Mouse (Mus musculus): ENCODE measurements around the gene Anapc13. TPM values are rescaled to one million over a fixed set of nuclear protein-coding genes. Genes with fewer than 3 reads are reported as not detected.

Anapc13 gene
- polyA plus RNA-seq, 1 experiment from 2014 or later = 182 TPM

DNA sequence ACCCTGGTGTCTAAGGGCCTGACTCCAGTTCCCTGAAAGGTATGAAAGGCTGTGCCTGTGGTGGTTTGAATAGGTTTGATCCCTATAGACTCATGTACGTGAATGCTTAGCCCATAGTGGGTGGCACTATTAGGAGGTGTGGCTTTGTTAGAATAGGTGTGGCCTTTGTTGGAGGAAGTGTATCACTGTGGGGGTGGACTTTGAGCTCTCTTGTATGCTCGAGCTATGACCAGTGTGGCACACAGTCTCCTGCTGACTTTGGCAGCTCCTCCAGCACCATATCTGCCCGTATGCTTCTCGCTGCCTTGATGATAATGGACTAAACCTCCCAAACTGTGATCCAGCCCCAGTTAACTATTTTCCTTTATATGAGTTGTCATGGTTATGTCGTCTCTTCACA is 49.8 kb downstream of the Anapc13 start:
- H3K4me1 ChIP-seq (replicated peaks; ENCODE audit: control insufficient read depth, insufficient read depth, low read length) = no peaks in the 10 kb centered on the region
- 56% methylated on average over 5 of the region's 5 CpGs for WGBS
- H3K9me3 ChIP-seq (ENCODE audit: control insufficient read depth) = no peaks in the 10 kb centered on the region
- H3K4me2 ChIP-seq (replicated peaks; ENCODE audit: low read depth) = no peak overlapping the region
- TF ChIP-seq CTCF (IDR thresholded peaks at IDR 0.05; ENCODE audit: low read depth) = no peak
- H3K27me3 ChIP-seq (replicated peaks; ENCODE audit: control insufficient read depth, insufficient read depth, low read length) = no peaks in the 10 kb centered on the region
- H3K36me3 ChIP-seq (ENCODE audit: control insufficient read depth, insufficient read depth) = no peaks in the 10 kb centered on the region
- no peak overlapping the region for H3K9ac ChIP-seq (ENCODE audit: low read depth, low read length)
- no peak overlapping the region for H3K27ac ChIP-seq (ENCODE audit: low read depth, low read length)
- ATAC-seq = peak; percentile 73
- no peak overlapping the region for H3K4me3 ChIP-seq (ENCODE audit: low read depth, low read length)

- Histone ChIP-seq H3K9me3 (ENCODE audit: control insufficient read depth) (no peaks in the 10 kb centered on the region), H3K27ac (ENCODE audit: low read depth, low read length) (no peak overlapping the region), H3K9ac (ENCODE audit: low read depth, low read length) (no peak overlapping the region), H3K4me1 (replicated peaks; ENCODE audit: control insufficient read depth, insufficient read depth, low read length) (0 out of 2 replicates have a peak, but pooled peaks cover 4% of the 10 kb centered on the region), H3K4me2 (replicated peaks; ENCODE audit: low read depth) (no peak overlapping the region), H3K27me3 (replicated peaks; ENCODE audit: control insufficient read depth, insufficient read depth, low read length) (no peaks in the 10 kb centered on the region), H3K4me3 (ENCODE audit: low read depth, low read length) (no peak overlapping the region), H3K36me3 (ENCODE audit: control insufficient read depth, insufficient read depth) (no peaks in the 10 kb centered on the region)
- no peak for ATAC-seq
- 30% methylated on average over 7 of the region's 7 CpGs for WGBS
- no peak for TF ChIP-seq CTCF (IDR thresholded peaks at IDR 0.05; ENCODE audit: low read depth)
These were observed 55.4 kb downstream of the Anapc13 start for GRCm38 (mm10) chr9:102681470-102681869.

Other genes with a start within 250 kb of the Anapc13 start
- gene Ky, start 120.5 kb upstream of the Anapc13 start, polyA plus RNA-seq (2015; fragmentation: Nextera tagmentation; extraction: Ambion mirVana) = 0.10 and 0.25 TPM in 2 replicates
- 25.8 and 30.8 TPM in 2 replicates for gene Cep63, start 238 bp downstream of the Anapc13 start, polyA plus RNA-seq (2015; fragmentation: Nextera tagmentation; extraction: Ambion mirVana)
- gene Amotl2, start 90.4 kb downstream of the Anapc13 start, polyA plus RNA-seq (2015; fragmentation: Nextera tagmentation; extraction: Ambion mirVana) = 12.4 and 13.4 TPM in 2 replicates
- 22.3 and 23.9 TPM in 2 replicates for gene Ryk, start 208.6 kb downstream of the Anapc13 start, polyA plus RNA-seq (2015; fragmentation: Nextera tagmentation; extraction: Ambion mirVana)

Data from intestine, postnatal 0 days (tissue).